Mouse (Mus musculus): ENCODE results near the gene Serinc1. TPM values are rescaled to one million over a fixed set of nuclear protein-coding genes. Genes with fewer than 3 reads are reported as not detected.
A peak's percentile ranks its signal among the peaks of the same experiment; 100 is the strongest.
"Not testable (repeated sequence)": the region's sequence is repeated elsewhere in the genome, so short reads cannot be mapped to it uniquely, and the experiment has no call there.

The Serinc1 gene
- 100 to 1,000 TPM; 182 to 214 (median 201) TPM for total RNA-seq (2022)

- peak; percentile 83 to 92 for DNase-seq (ENCODE audit: low spot score in 2 of 2)
These were observed at the start of gene Serinc1 for GRCm38 (mm10) chr10:57532218-57533101. Gene Serinc1 (minus strand): TSS chr10:57532530.

- DNase-seq (ENCODE audit: low spot score in 2 of 2): no peak
These were observed 44.4 kb upstream of the Serinc1 start for GRCm38 (mm10) chr10:57576721-57577120.

GRCm38 (mm10) chr10:57572130-57572529 is 39.8 kb upstream of the Serinc1 start:
- DNase-seq (ENCODE audit: low spot score in 2 of 2): no peak

- DNase-seq (ENCODE audit: low spot score in 2 of 2): peak in 1 of 2 experiments; percentile 11
These were observed 38.9 kb upstream of the Serinc1 start for GRCm38 (mm10) chr10:57571211-57571730.

- no peak for DNase-seq (ENCODE audit: low spot score in 2 of 2)
These were observed 36.9 kb upstream of the Serinc1 start for GRCm38 (mm10) chr10:57569023-57569931.

GRCm38 (mm10) chr10:57566221-57566620 is 33.9 kb upstream of the Serinc1 start:
- no peak for DNase-seq (ENCODE audit: low spot score in 2 of 2)

GRCm38 (mm10) chr10:57557597-57557996 is 25.3 kb upstream of the Serinc1 start:
- no peak for DNase-seq (ENCODE audit: low spot score in 2 of 2)

- DNase-seq (ENCODE audit: low spot score in 2 of 2): no peak
These were observed 21.4 kb upstream of the Serinc1 start for GRCm38 (mm10) chr10:57553719-57554118.

- DNase-seq (ENCODE audit: low spot score in 2 of 2): no peak
These were observed 17.3 kb upstream of the Serinc1 start for GRCm38 (mm10) chr10:57549631-57550030.

GRCm38 (mm10) chr10:57543890-57544289 is 11.6 kb upstream of the Serinc1 start:
- DNase-seq (ENCODE audit: low spot score in 2 of 2): not testable (repeated sequence)

GRCm38 (mm10) chr10:57531616-57532217 is 613 bp downstream of the Serinc1 start:
- no peak for DNase-seq (ENCODE audit: low spot score in 2 of 2)

- no peak for DNase-seq (ENCODE audit: low spot score in 2 of 2)
These were observed 1.3 kb downstream of the Serinc1 start for GRCm38 (mm10) chr10:57531076-57531475.

GRCm38 (mm10) chr10:57526469-57526868 is 5.9 kb downstream of the Serinc1 start:
- DNase-seq (ENCODE audit: low spot score in 2 of 2): no peak

- no peak for DNase-seq (ENCODE audit: low spot score in 2 of 2)
These were observed 17.1 kb downstream of the Serinc1 start for GRCm38 (mm10) chr10:57515278-57515677.

- DNase-seq (ENCODE audit: low spot score in 2 of 2): no peak
These were observed 17.7 kb downstream of the Serinc1 start for GRCm38 (mm10) chr10:57514616-57515015.

GRCm38 (mm10) chr10:57499414-57500156 is 32.7 kb downstream of the Serinc1 start:
- DNase-seq (ENCODE audit: low spot score in 2 of 2): no peak

- DNase-seq (ENCODE audit: low spot score in 2 of 2): no peak
These were observed 40.3 kb downstream of the Serinc1 start for GRCm38 (mm10) chr10:57492050-57492449.

- DNase-seq (ENCODE audit: low spot score in 2 of 2): no peak
These were observed 43.7 kb downstream of the Serinc1 start for GRCm38 (mm10) chr10:57488591-57488990.

- no peak for DNase-seq (ENCODE audit: low spot score in 2 of 2)
These were observed 45.1 kb downstream of the Serinc1 start for GRCm38 (mm10) chr10:57487201-57487600.

- peak; percentile 19 to 52 for DNase-seq (ENCODE audit: low spot score in 2 of 2)
These were observed 45.7 kb downstream of the Serinc1 start for GRCm38 (mm10) chr10:57486542-57487071.

All from gastrocnemius, adult 8-10 months (tissue).